Mouse (Mus musculus): ENCODE measurements at regions not wholly inside any gene's neighbourhood (a gene's known extent, or its start where the extent isn't known, plus 50 kb on each side); places are given as distances from the start of the nearest gene placed in this dataset.

DNA sequence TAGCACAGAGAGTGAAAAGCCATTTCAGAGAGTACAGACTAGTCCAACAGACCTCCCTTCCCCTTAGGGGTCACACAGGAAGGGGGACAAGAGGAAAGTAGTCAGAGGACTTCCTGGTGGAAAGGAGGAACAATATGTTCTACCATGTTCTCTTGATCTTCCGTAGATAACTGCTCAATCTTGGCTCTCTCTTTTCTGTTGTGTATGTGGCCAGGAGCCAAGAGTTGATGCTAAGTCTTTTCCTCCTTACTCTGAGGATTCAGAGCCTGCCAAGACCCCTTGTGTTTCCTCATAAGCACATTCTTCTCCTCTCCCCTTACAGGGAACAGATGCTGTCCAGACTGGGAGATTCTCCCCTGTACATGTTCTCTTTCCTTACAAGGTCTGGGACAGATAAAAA is 386.6 kb downstream of the Cd109 start:
- TF ChIP-seq POLR2A (IDR thresholded peaks at IDR 0.05; ENCODE audit: borderline replicate concordance, extremely low read depth, insufficient read depth, insufficient read length, poor library complexity, severe bottlenecking): no peak
- no peak for TF ChIP-seq CTCF (IDR thresholded peaks at IDR 0.05; ENCODE audit: borderline replicate concordance, extremely low read depth, insufficient read depth, insufficient read length)

All from brain, embryonic 14.5 days (tissue).